Mouse (Mus musculus) right cerebral cortex, adult 2 months (tissue): ENCODE data around the gene Uggt2.
A peak's percentile ranks its signal among the peaks of the same experiment; 100 is the strongest.
"Not testable (repeated sequence)": the region's sequence is repeated elsewhere in the genome, so short reads cannot be mapped to it uniquely, and the experiment has no call there.

Experiments
- DNase-seq, 2 experiments: peaks; one replicate each; pipeline ENCODE4 v3.0.0; 2021 to 2022; ENCODE audit warnings: low spot score in 2 of 2

Gene Uggt2

DNA sequence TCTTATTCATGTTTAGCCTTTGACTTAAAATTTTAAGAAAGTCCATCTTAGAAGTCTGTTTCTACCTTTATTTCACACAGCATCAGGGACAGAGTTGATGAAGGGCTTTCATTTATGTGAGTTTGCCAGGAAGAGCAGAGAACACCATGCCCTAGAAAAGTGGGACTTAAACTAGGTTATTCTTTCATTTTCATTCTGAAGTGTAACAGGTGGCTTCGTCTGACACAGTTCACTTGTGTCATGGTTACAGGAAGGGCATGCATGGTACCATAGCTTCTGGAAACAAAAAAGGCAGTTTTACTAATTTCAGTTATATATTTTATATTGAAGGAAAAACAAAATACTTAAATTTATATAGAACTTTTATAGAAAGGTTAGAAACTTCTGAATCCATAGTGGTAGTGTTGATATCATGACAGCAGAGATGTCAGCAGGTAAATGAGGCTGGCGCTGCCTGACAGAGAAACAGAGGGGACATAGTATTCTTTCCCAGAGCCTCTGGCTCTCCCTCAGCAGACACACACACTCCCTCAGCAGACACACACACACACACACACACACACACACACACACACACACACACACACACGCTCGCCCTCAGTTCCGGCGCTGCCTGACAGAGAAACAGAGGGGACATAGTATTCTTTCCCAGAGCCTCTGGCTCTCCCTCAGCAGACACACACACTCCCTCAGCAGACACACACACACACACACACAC, 117.4 kb downstream of the Uggt2 start:
- not testable (repeated sequence) for DNase-seq

DNA sequence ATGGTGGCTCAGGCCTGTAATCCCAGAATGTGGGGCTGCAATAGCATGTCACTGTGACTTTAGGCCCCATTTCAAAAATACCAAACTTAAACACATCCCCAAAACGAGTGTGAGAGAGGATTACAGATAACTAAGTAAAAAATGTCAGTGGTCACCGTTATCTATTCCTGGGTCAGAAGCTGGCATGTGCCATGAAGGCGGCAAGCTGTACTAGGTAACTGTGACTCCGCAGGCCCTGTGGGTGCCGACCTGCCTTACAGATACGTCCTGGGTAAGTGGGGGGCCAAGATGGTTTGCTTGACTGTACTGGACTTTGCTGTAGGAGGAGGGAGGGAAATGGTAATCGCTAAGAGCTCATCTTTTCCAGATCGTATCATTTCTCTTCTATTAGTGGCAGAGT, 118.3 kb downstream of the Uggt2 start:
- DNase-seq = no peak

GRCm38 (mm10) chr14:118980358-118980757, 118.9 kb downstream of the Uggt2 start:
- no peak for DNase-seq

- no peak for DNase-seq
Measured at GRCm38 (mm10) chr14:118979571-118980325, 119.5 kb downstream of the Uggt2 start.

DNA sequence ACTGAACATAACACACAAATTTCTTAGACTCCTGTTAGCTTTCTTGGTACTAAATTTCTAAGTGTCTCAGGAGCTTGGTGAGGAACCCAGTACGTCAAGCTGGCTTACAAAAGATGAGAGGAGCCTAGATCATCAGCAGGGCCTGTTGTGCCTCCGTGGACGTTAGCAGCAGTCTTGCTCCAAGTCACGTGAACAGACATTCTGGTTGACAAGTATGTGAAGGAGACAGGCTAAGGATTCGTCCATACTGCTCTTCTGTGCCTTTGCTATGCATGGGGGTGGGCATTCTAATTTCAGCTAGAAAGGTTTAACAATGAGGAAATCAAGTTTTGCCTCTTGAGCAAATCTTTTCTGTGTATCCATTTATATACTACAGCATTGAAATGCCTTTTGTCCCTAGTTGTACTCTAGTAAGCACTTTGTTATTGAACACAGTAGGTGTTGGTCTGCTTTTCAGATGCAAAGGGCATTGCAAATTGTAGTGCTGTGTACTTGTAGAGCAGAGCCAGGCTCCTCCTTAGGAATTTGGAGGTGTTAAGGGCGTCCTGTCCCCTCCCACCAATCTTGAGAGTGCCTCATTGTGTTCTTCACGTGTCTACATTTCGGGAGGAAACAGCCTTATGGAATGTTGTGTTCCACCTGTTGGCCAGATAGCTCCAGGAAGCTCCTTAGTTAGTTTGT, 122.0 kb downstream of the Uggt2 start:
- DNase-seq = no peak

- DNase-seq = no peak
Measured at GRCm38 (mm10) chr14:118972268-118972667, 127.0 kb downstream of the Uggt2 start.

DNA sequence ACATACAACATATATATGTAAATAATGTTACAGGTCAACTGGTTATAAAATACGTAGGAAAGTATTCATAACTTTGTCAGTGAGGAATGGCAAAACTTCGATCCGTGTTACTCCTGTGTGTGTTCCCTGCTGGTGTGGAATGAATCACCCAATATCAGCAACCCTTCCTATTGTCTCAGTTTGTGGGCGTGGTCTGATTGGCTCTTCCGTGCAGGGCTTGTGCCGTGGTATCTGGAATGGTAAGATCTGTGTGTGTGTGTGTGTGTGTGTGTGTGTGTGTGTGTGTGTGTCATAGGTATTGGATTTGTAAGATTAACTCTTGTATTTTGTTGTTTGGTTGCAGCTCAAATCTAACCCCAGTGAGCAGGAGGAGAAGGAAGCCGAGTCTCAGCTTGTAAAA, 131.6 kb downstream of the Uggt2 start:
- no peak for DNase-seq

GRCm38 (mm10) chr14:118965356-118966000, 133.8 kb downstream of the Uggt2 start:
- DNase-seq = no peak

DNA sequence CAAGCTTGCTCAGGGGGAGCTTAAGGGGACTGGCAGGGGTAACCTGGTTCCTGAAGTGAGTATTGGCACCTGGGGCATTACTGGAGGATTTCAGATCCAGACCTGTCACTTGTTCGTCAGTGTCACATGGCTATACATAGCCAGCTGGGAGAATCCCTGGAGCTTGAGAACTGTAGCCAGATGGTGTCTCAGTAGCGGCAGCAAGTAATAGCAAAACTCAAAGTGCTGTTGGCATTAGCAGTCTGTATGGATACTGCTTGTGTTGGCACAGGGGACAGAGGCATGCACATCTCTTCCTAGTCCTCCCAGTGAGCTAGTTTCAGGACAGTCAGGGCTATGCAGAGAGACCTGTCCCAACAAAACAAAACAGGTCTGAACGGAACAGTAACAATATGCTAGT, 141.2 kb downstream of the Uggt2 start:
- DNase-seq = no peak

DNA sequence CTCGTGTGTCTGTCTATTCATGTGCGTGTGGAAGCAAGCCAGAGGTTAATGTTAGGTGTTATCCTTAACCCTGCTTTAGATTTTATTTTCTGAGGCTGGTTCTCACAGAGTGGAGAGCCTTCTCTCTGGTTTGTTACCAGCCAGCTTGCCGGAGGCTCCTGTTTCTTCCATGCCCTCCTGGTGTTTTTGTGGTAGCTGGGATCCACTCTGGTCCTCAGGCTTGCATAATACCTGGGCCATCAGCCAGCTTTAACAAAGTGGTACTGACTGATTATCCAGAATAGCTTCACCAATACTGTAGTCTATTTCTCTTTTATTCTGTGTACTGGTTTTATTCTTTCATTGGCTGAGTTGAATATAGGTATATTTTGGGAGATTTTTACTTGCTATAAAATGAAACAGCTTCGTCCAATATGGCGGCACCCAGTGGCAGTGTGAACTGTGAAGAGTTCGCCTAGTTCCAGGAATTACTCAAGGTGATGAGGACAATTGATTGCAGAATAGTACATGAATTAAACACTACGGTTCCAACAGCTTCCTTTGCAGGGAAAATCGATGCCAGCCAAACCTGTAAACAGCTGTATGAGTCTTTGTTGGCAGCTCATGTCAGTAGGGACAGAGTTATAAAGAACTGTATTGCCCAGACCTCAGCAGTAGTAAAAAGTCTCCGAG, 147.2 kb downstream of the Uggt2 start:
- DNase-seq = no peak

- no peak for DNase-seq
Measured at GRCm38 (mm10) chr14:118948841-118949240, 150.4 kb downstream of the Uggt2 start.

GRCm38 (mm10) chr14:118944702-118945101, 154.5 kb downstream of the Uggt2 start:
- DNase-seq = no peak

DNA sequence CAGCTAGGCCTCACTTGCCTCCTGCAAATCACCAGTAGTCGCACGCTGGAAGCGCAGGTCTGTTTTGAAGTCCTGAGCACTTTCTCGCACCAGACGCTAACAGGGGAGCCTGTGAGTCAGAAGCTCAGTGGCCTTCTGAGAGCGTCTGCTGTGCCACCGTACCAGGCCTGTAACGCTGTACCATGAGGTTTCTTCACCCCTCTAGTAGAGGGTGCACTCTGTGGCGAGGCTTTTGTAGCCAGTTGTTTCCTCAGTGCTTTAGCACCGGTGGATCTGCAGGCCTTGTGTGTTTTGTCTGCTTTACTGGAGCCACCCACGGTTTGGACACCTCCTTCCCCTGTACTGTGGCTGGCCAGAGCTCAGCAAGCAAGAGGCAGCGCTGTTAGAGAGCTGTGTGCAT, 157.2 kb downstream of the Uggt2 start:
- no peak for DNase-seq

GRCm38 (mm10) chr14:118940796-118941495, 158.3 kb downstream of the Uggt2 start:
- DNase-seq = no peak

DNA sequence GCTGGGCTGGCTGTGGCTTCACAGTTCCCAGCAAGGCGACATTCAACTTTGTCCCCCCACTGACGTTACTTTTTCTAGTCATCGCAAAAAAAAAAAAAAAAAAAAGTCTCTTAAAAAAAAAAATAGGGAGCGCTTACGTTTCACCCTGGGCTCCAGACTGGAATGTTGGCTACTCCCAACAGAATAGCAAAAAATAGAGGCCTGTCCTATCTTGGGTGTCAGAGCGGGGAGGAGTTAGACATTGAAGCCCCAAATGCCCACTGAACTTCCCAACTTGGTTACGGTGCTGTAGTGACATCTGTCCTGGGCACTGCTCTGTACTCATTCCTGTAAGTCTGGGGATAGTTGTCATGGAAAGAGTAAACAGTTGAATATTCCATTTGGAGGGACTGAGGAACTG, 160.7 kb downstream of the Uggt2 start:
- no peak for DNase-seq

- peak; percentile 99 to 100 for DNase-seq
Measured at GRCm38 (mm10) chr14:118937533-118938492, 161.4 kb downstream of the Uggt2 start, which contains the start of gene Dnajc3. Dnajc3 (plus strand) TSS chr14:118937976.

GRCm38 (mm10) chr14:118936952-118937351, 162.3 kb downstream of the Uggt2 start:
- no peak for DNase-seq

- DNase-seq = no peak
Measured at GRCm38 (mm10) chr14:118936236-118936635, 163.0 kb downstream of the Uggt2 start.
